Mouse (Mus musculus) spleen, adult 12 weeks (tissue): ENCODE results near the gene Stxbp3.
"Not testable (repeated sequence)": the region's sequence is repeated elsewhere in the genome, so short reads cannot be mapped to it uniquely, and the experiment has no call there.

Source experiments
- DNase-seq: peaks from one replicate; pipeline ENCODE4 v3.0.0; 2022; ENCODE audit warnings: low spot score

The Stxbp3 gene

GRCm38 (mm10) chr3:108856386-108857123, 16.2 kb upstream of the Stxbp3 start:
- no peak for DNase-seq

DNA sequence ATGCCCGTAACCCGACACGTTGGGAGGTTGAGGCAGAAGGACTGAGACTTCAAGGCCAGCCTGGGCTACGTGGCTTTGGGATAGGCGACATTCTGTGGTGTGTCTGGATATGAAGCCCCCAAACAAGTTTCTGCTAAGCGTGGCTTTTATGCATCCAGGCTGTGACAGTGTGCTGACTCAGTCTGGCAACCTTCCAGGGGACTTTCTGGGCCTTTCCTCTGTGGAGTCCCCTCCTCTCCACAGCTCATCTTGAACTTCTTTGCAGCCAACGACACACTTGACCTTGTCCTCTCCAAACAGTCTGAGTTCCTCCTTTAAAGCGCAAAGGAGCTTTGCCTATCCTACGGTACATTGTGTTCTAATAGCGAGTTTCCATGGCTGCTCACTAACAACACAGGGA, 15.5 kb upstream of the Stxbp3 start:
- DNase-seq: no peak

- no peak for DNase-seq
These were observed 15.0 kb upstream of the Stxbp3 start for GRCm38 (mm10) chr3:108855371-108855770.

GRCm38 (mm10) chr3:108853266-108853665, 12.9 kb upstream of the Stxbp3 start:
- DNase-seq: no peak

DNA sequence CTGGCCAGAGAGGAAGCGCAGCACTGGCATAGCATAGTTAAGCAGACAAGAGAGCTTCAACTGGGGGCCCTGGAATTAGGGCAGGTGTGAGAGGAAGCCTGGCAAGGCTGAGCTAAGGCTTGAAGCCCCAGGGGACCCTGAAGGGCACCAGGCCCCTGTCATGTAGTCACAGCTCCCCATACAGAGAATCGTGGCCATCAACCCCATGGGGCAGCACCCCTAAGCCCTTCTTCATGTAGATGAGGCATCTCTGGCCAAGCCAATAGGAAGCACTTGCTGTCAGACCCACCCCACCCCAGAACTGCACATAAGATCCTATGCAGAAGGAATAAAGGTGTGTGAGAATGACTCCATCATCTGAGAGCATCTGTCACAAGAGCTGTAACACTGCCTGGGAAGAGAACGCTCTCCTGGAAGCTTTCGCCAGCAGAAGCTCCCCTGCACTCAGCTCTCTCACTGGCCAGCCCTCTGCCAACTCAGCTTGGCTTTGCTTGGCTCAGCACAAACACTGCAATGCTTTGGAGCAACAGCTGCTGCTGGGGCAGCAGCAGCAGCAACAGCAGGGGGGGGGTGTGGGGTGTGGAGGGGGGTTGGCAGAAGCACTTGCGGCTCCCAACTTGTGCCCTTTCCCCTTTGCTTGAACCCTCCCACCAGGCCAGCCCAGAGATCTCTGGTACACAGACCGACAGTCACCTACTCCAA, 11.8 kb upstream of the Stxbp3 start:
- no peak for DNase-seq

GRCm38 (mm10) chr3:108851554-108851953, 11.2 kb upstream of the Stxbp3 start:
- DNase-seq: no peak

DNA sequence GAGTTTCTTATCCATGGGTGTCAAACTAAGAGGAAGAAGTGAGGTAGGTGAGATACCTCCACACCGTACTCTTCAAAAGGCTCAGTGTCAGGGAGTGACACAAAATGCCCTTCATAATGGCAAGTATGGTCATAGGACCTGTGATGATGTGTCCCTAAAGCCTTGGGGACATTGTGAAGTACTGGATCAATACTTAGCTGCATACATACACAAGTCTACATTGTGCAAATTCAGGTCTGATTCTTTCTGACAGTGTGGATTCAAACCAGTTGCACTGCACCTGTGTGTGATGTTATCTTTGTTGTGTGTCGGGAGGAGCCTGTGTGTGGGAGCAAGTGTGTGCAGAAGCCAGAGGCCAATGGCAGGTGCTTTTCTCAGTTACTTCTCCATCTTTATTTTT, 10.7 kb upstream of the Stxbp3 start:
- DNase-seq: no peak

DNA sequence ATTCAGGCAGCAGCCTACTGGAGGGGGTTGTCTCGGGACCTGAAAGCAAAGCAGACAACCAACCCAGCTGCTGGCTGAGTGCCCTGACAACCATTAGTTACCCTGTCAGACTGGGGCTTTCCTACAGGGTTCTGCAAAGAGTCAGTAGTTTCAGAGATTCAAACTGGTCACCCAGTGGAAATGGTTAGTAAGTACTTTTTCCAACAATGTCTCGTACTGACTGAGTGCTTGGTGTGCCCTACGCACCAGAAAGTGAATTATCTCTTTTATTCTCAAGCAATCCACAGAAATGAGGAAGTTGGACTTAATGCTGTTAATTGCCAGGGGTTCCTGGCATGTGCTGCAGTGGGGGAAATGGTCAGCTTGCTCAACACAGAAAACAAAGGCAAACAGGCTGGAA, 10.2 kb upstream of the Stxbp3 start:
- no peak for DNase-seq

DNA sequence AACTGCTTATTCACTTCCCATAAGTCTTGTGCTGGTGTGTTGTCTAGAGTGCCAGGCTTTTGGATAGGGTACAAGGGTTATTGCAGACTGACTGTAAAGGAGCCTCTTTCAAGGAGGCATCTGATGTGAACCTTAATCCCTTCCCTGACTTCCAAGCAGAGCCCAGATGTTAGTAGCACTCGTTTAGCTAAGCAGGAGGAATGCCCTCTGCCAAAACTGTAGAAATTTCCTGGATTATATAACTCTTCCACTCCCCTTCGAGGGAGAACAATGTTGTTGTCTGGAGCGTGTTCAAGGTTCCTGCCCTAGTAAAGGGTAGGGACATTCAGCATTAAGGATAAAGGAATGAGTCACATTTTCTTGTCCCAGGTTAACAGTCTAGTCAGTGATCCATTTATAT, 6.3 kb upstream of the Stxbp3 start:
- no peak for DNase-seq

- no peak for DNase-seq
These were observed 4.2 kb upstream of the Stxbp3 start for GRCm38 (mm10) chr3:108844521-108844920.

- no peak for DNase-seq
These were observed 3.7 kb upstream of the Stxbp3 start for GRCm38 (mm10) chr3:108844026-108844425.

- no peak for DNase-seq
These were observed 359 bp upstream of the Stxbp3 start for GRCm38 (mm10) chr3:108840716-108841054.

- DNase-seq: no peak
These were observed 703 bp downstream of the Stxbp3 start for GRCm38 (mm10) chr3:108839647-108839999.

DNA sequence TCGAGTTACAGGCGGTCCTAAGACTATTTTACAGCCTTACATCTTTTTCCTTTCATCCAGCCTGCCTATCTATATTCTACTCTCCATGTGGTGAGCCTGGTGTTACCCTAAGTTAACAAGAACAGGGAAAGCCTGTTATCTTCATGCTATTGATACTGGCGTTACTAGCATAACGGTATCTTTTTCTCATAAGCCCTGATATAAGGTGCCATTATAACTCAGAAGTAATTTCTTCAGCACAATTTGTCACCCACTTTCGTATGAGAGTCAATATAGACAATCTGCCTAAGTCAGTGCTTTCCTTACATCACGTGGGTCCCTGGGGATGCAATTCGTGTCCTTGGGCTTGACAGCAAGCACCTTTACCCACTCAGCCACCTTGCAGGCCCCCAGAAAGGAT, 1.3 kb downstream of the Stxbp3 start:
- no peak for DNase-seq

- no peak for DNase-seq
These were observed 3.4 kb downstream of the Stxbp3 start for GRCm38 (mm10) chr3:108836931-108837330.

GRCm38 (mm10) chr3:108833717-108834116, 6.6 kb downstream of the Stxbp3 start:
- DNase-seq: not testable (repeated sequence)

GRCm38 (mm10) chr3:108831750-108832149, 8.6 kb downstream of the Stxbp3 start:
- no peak for DNase-seq

GRCm38 (mm10) chr3:108830493-108830892, 9.8 kb downstream of the Stxbp3 start:
- DNase-seq: no peak

DNA sequence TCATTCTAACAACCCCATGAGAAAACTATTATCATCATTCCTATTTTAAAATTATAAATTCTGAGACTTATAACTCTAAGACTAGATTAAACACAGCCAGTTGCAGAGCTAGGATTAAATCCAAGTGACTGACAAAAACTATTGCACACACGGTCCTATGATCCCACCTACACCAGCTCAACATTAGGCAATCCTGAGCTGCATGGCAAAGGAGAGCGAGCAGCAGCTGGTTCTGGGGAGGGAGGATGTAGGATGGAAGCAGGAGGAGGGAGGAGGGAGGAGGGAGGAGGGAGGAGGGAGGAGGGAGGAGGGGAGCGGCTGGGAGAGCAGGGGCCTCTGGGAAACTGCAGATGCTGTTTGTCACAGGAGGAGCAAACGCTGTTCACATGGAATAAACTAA, 24.7 kb downstream of the Stxbp3 start:
- no peak for DNase-seq

- no peak for DNase-seq
These were observed 29.5 kb downstream of the Stxbp3 start for GRCm38 (mm10) chr3:108810747-108811263.

DNA sequence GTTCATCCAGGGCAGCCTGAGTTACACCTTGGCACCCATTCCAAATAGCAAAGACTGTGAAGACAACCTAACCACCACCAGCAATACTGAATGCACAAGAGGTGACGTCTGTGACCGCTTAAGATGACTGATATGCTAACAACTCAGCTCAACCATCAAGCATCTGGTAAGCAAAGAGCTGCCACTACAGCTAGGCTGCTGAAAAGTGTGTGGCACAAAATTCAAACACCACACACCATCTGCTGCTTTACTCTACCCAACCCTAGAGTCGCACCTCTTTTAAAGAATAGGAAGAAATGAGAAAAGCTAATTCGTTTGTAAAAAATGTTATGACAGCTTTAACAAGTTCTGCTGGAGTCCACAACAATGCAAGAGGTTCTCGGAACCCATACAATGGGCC, 34.7 kb downstream of the Stxbp3 start:
- no peak for DNase-seq

DNA sequence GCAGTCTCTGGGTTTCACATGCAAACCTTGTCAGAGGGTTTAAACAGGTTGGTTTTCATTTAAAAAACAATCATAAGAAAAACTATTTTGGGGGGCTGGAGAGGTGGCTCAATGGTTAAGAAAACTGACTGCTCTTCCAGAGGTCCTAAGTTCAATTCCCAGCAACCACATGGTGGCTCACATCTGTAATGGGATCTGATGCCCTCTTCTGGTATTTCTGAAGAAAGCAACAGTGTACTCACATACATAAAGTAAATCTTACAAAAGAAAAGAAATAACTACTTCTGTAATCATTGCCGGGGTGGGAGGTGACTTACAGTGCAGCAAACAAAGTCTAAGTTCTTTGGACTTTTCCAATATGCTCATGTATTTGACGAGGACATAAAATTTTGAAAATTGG, 42.0 kb downstream of the Stxbp3 start:
- no peak for DNase-seq

DNA sequence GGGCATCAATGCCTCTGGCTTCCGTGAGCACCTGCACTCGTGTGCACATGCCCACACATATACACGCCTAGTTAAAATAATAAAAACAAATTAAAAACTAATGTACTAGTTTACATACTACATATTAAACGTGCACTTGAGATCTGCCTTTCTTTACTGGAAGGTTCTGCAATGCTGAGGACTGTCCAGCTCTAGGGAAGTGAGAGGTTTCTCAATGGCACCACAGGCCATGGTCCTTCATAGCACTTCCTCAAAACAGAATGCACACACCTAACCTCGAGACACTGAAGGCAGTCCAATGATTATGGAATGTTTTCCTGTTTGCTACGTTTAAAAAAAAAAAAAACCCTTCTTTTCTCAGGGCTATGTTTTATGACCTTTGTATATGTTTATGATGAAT, 42.6 kb downstream of the Stxbp3 start:
- DNase-seq: no peak

- no peak for DNase-seq
These were observed 43.9 kb downstream of the Stxbp3 start for GRCm38 (mm10) chr3:108796386-108796785.
